Mouse (Mus musculus) kidney, postnatal 0 days (tissue): ENCODE measurements at regions not wholly inside any gene's neighbourhood (a gene's known extent, or its start where the extent isn't known, plus 50 kb on each side); places are given as distances from the start of the nearest gene placed in this dataset.

Experiments
- ATAC-seq: fragments of 200-750 bp; cut with Nextera tagmentation; replicated peaks from 2 replicates; pipeline ENCODE4 v1.8.0; 2017; ENCODE audit warnings: low read depth, moderate number of reproducible peaks, moderate TSS enrichment, moderate library complexity; ENCODE audit not compliant: low FRiP score
- DNase-seq: peaks from one replicate; pipeline ENCODE4 v3.0.0-alpha.2; 2016; ENCODE audit warnings: low spot score
- H3K27ac ChIP-seq: fragments of 300-500 bp; sonication (generic); 2 replicates; pipeline ENCODE4 v1.5.1; 2014; ENCODE audit warnings: mild to moderate bottlenecking
- H3K27me3 ChIP-seq: fragments of 300-500 bp; sonication (generic); 2 replicates; pipeline ENCODE4 v1.6.1; 2014; ENCODE audit warnings: low read length, mixed read lengths; ENCODE audit not compliant: insufficient read depth
- H3K36me3 ChIP-seq: fragments of 300-500 bp; sonication (generic); 2 replicates; pipeline ENCODE4 v1.6.1; 2014; ENCODE audit warnings: low read length, mixed read lengths; ENCODE audit not compliant: insufficient read depth
- H3K4me1 ChIP-seq: fragments of 300-500 bp; sonication (generic); replicated peaks from 2 replicates; pipeline ENCODE4 v1.6.1; 2014; ENCODE audit warnings: antibody characterized with exemption, low read length, mixed read lengths; ENCODE audit not compliant: insufficient read depth
- H3K4me2 ChIP-seq: fragments of 300-500 bp; sonication (generic); 2 replicates; pipeline ENCODE4 v1.6.1; 2014; ENCODE audit warnings: mild to moderate bottlenecking, low read length, moderate library complexity, mixed read lengths
- H3K4me3 ChIP-seq: fragments of 300-500 bp; sonication (generic); replicated peaks from 2 replicates; pipeline ENCODE4 v1.5.1; 2014; ENCODE audit warnings: low read depth, low read length
- H3K9ac ChIP-seq: fragments of 300-500 bp; sonication (generic); 2 replicates; pipeline ENCODE4 v1.6.1; 2014; ENCODE audit warnings: low read depth, low read length
- H3K9me3 ChIP-seq: fragments of 300-500 bp; sonication (generic); replicated peaks from 2 replicates; pipeline ENCODE4 v1.6.1; 2016; ENCODE audit warnings: low read length, inconsistent platforms, mixed read lengths
- CTCF ChIP-seq: IDR thresholded peaks from 2 replicates; pipeline ENCODE4 v1.5.1; 2016; ENCODE audit warnings: antibody characterized with exemption, low read depth, mild to moderate bottlenecking, moderate library complexity
- WGBS: fragments of 180-500 bp; shearing (Covaris S2); extraction: QIAGEN DNeasy Blood & Tissue Kit; methylation state at CpG from one replicate; pipeline ENCODE4 v1.1.7; 2014; 5-methylcytosine and 5-hydroxymethylcytosine counted together

DNA sequence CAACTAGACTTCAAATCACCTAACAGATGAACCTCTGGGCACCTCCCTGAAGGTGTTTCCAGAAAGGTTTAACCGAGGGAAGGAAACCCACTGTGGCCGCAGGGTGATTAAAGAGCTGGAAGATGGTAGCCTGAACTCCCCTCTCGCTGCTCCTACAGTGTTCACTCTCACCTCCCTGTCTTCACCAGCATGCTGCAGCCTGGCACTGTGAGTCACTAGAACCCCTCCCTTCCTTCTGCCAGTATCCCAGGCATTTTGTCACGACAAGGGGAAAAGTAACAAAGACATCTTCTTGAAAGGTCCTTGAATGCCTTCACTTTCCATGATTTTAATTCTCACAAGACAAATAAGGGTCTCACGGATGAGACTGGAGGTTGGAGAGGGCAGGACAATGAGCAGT, 471.1 kb downstream of the Nuf2 start:
- no peaks in the 10 kb centered on the region for H3K9me3 ChIP-seq
- no peaks in the 10 kb centered on the region for H3K4me1 ChIP-seq
- H3K4me3 ChIP-seq, result no peak overlapping the region
- no peaks in the 10 kb centered on the region for H3K27me3 ChIP-seq
- DNase-seq, result no peak
- no peak overlapping the region for H3K9ac ChIP-seq
- H3K36me3 ChIP-seq, result no peaks in the 10 kb centered on the region
- no peak overlapping the region for H3K27ac ChIP-seq
- 82% methylated on average over 5 of the region's 5 CpGs for WGBS
- no peak for TF ChIP-seq CTCF
- no peak overlapping the region for H3K4me2 ChIP-seq
- no peak for ATAC-seq

DNA sequence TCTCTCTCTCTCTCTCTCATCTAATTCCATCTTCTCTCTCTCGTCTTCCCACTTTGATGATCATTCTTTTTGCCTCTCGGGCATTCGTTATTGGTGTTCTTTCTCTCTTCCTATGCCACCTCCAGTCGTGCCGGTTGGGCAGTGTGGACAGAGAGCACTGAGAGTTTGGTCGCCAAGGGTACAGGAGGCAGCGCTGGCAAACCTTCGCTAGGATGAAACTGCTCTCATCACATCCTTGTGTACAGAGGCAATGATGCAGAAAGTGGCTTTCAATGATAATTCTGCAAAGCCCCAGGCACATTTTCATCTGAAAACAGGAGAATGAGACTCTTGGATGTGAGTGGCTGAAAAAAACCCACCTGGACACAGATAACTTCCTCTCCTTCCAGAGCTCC, 479.4 kb downstream of the Nuf2 start:
- Histone ChIP-seq H3K27me3 (no peaks in the 10 kb centered on the region), H3K4me2 (no peak overlapping the region), H3K9me3 (no peaks in the 10 kb centered on the region), H3K9ac (no peak overlapping the region), H3K36me3 (no peaks in the 10 kb centered on the region), H3K4me3 (no peak overlapping the region), H3K4me1 (no peaks in the 10 kb centered on the region), H3K27ac (no peak overlapping the region)
- DNase-seq (no peak), ATAC-seq (no peak)
- TF ChIP-seq CTCF, result no peak
- 75% methylated on average over 8 of the region's 8 CpGs for WGBS

DNA sequence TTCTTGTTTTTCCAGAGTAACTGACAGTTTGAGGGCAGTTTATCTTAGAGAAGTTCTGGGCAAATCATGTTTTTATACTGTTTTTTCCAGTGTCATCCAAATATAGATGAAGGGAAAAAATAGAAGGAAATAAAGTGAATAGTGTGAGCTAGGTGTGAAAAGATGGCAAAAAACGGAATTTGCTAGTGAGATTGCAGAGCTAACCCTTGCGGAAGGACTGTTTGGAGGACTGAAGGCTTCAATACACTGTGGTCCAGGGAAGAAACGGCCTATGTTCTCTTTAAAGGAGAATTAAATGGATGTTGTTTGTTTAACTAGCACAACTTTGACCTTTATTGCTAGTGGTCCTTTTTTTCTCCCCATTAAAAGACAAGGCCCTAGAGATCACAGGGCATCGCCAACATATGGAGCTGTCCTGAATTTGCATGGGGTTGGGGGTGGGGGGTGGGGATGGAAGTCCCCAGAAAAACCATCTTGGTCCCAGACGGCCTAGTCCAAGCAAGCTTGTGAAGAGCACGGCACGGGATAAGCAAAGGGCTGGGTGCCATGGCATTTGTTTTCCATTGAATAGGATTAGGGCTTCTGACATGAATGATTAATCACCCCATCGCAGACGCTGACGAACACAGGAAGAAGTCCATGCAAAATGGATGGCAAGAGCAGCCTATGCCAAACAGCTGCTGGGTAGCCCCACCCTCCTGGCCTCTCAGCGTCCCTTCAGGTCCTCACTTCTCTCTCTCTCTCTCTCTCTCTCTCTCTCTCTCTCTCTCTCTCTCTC, 480.0 kb downstream of the Nuf2 start:
- TF ChIP-seq CTCF, result no peak
- Histone ChIP-seq H3K9me3 (no peaks in the 10 kb centered on the region), H3K4me3 (no peak overlapping the region), H3K27ac (no peak overlapping the region), H3K27me3 (no peaks in the 10 kb centered on the region), H3K4me2 (no peak overlapping the region), H3K4me1 (no peaks in the 10 kb centered on the region), H3K36me3 (no peaks in the 10 kb centered on the region), H3K9ac (no peak overlapping the region)
- DNase-seq, result no peak
- WGBS, result 35% methylated on average over 11 of the region's 11 CpGs
- ATAC-seq, result no peak

DNA sequence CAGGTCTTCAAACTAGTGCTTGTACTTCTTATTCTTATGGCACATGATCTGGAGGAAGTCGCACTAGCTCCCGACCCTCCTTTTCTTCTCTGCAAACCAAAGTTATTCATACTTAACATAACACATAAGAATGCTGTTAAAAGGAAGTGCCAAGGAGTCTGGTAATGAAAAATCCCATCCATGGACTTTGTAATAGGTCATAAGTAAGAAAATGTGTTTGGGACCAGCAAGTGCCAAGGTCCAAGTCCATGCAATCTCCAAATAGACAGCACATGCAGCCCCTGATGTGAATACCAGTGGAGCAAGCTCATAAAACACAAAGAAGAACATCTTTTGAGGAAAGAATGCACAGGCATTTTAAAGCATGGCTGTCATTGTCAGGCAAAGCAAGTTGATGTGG, 481.4 kb downstream of the Nuf2 start:
- no peak overlapping the region for H3K4me2 ChIP-seq
- no peaks in the 10 kb centered on the region for H3K27me3 ChIP-seq
- ATAC-seq (no peak), DNase-seq (no peak)
- H3K9ac ChIP-seq, result no peak overlapping the region
- no peak overlapping the region for H3K4me3 ChIP-seq
- TF ChIP-seq CTCF, result no peak
- no peaks in the 10 kb centered on the region for H3K4me1 ChIP-seq
- H3K9me3 ChIP-seq, result no peaks in the 10 kb centered on the region
- no peak overlapping the region for H3K27ac ChIP-seq
- no peaks in the 10 kb centered on the region for H3K36me3 ChIP-seq
- WGBS, result 87% methylated on average over 2 of the region's 2 CpGs

DNA sequence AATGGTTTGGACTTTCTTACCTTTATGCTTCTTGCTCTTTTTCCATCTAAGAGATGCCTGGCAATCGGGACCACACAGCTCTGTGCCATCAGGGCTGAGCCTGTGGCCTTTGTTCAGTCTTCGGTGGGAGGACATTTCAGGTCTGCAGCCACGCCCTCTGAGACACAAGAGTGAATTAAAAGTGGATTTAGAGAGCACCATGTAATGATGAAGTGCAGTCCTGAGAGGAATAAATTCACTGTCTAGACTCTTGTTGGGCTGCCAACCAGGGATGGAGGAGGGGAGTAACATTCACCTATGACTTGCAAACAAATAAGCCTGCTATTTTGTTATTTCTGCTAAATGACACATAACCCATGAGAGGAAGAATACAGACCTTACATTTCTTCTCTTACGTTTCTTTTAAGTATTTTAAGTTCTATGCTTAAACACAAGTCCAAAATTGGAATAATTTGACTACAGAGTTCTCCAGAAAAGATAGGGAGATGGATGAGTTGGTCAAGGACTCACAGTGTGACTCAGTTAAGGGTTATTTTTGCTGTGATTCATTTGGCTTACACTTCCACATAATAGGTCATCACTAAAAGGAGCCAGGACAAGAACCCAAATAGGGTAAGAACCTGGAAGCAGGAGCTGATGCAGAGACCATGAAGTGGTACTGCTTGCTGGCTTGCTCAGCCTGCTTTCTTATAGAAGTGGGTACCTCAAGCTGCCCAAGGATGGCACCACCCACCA, 484.3 kb downstream of the Nuf2 start:
- no peaks in the 10 kb centered on the region for H3K36me3 ChIP-seq
- no peak for TF ChIP-seq CTCF
- H3K27ac ChIP-seq, result no peak overlapping the region
- H3K9me3 ChIP-seq, result no peaks in the 10 kb centered on the region
- H3K4me3 ChIP-seq, result no peak overlapping the region
- DNase-seq (no peak), ATAC-seq (no peak)
- 69% methylated on average over 4 of the region's 4 CpGs for WGBS
- H3K4me2 ChIP-seq, result no peak overlapping the region
- no peak overlapping the region for H3K9ac ChIP-seq
- no peaks in the 10 kb centered on the region for H3K27me3 ChIP-seq
- H3K4me1 ChIP-seq, result no peaks in the 10 kb centered on the region

DNA sequence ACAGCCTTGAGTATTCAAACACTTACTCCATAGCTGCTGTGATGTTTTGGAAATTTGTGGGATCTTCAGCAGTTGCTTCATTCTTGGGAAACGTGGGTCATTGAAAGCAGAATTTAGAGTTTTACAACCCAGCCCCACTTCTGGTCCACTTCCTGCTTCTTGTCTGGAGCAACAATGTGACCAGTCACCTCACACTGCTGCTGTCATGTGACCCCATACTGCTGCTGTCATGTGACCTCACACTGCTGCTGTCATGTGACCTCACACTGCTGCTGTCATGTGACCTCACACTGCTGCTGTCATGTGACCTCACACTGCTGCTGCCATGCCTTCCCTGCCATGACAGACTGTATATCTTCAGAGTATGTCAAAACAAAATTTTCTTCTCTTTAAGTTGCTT, 497.7 kb downstream of the Nuf2 start:
- H3K27ac ChIP-seq, result no peak overlapping the region
- no peaks in the 10 kb centered on the region for H3K36me3 ChIP-seq
- H3K4me2 ChIP-seq, result no peak overlapping the region
- no peaks in the 10 kb centered on the region for H3K9me3 ChIP-seq
- H3K9ac ChIP-seq, result no peak overlapping the region
- H3K4me3 ChIP-seq, result no peak overlapping the region
- 56% methylated on average over 1 of the region's 1 CpGs for WGBS
- ATAC-seq (no peak), DNase-seq (no peak)
- TF ChIP-seq CTCF, result no peak
- no peaks in the 10 kb centered on the region for H3K4me1 ChIP-seq
- H3K27me3 ChIP-seq, result no peaks in the 10 kb centered on the region
